Mouse (Mus musculus) heart, embryonic 10.5 days (tissue): ENCODE results near the gene Tuba1a. TPM values are rescaled to one million over a fixed set of nuclear protein-coding genes. Genes with fewer than 3 reads are reported as not detected.
A peak's percentile ranks its signal among the peaks of the same experiment; 100 is the strongest.
"Not testable (repeated sequence)": the region's sequence is repeated elsewhere in the genome, so short reads cannot be mapped to it uniquely, and the experiment has no call there.

Experiments used
- DNase-seq: peaks from one replicate; pipeline ENCODE4 v3.0.0-alpha.2; 2017; ENCODE audit warnings: low spot score
- H3K27ac ChIP-seq: fragments of 300-500 bp; sonication (generic); 2 replicates; pipeline ENCODE4 v1.5.1; 2016; ENCODE audit warnings: mild to moderate bottlenecking
- H3K27me3 ChIP-seq: fragments of 300-500 bp; sonication (generic); 2 replicates; pipeline ENCODE4 v1.6.1; 2016; ENCODE audit warnings: mild to moderate bottlenecking; ENCODE audit not compliant: poor library complexity, insufficient read depth, severe bottlenecking
- H3K36me3 ChIP-seq: fragments of 300-500 bp; sonication (generic); 2 replicates; pipeline ENCODE4 v1.6.1; 2016; ENCODE audit warnings: mild to moderate bottlenecking, moderate library complexity
- H3K4me1 ChIP-seq: fragments of 300-500 bp; sonication (generic); 2 replicates; pipeline ENCODE4 v1.6.1; 2016; ENCODE audit warnings: mild to moderate bottlenecking
- H3K4me3 ChIP-seq: fragments of 300-500 bp; sonication (generic); 2 replicates; pipeline ENCODE4 v1.5.1; 2016; ENCODE audit warnings: mild to moderate bottlenecking, moderate library complexity
- H3K9me3 ChIP-seq: fragments of 300-500 bp; sonication (generic); 2 replicates; pipeline ENCODE4 v1.6.1; 2016; ENCODE audit warnings: mild to moderate bottlenecking, moderate library complexity
- WGBS: fragments of 180-500 bp; shearing (Covaris S2); methylation state at CpG from one replicate; pipeline ENCODE4 v1.1.7; 2016; 5-methylcytosine and 5-hydroxymethylcytosine counted together
- polyA plus RNA-seq: library from polyadenylated mRNA; unstranded; fragments of >200 nt; fragmentation: Nextera tagmentation; extraction: Ambion mirVana; gene quantifications from 2 replicates; pipeline ENCODE4 v1.2.1, GENCODE M21; 2016

Gene Tuba1a
- polyA plus RNA-seq, 1 experiment from 2014 or later = 1,394 TPM

DNA sequence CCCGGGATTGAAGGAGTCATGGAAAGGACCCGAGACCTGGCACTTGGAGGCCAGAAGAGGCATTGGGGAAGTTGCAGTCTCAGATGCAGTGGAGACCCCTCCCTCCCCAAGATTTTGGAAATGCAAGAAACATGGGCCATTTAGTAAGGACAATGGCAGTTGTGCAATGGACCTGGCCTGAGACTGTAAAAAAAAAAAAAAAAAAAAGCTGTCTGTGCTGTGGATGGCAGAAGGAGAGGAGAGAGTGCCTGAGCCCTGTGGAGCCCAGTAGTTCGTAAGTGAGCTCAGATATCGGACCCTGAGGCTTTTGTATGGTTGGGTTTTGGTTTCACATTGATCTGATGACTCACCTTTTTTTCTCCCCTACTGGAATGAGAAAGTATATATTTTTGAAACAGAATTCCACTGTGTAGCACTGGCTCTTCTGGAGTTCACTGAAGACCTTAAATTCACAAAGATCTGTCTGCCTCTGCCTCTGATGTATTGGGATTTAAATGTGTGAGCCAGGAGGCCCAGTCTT, 5.5 kb upstream of the Tuba1a start:
- WGBS = 88% methylated on average over 4 of the region's 4 CpGs
- Histone ChIP-seq H3K4me3 (no peak overlapping the region), H3K27ac (no peak overlapping the region), H3K36me3 (no peaks in the 10 kb centered on the region), H3K4me1 (peaks cover 12% of the 10 kb centered on the region), H3K27me3 (no peaks in the 10 kb centered on the region), H3K9me3 (no peaks in the 10 kb centered on the region)
- DNase-seq = no peak

DNA sequence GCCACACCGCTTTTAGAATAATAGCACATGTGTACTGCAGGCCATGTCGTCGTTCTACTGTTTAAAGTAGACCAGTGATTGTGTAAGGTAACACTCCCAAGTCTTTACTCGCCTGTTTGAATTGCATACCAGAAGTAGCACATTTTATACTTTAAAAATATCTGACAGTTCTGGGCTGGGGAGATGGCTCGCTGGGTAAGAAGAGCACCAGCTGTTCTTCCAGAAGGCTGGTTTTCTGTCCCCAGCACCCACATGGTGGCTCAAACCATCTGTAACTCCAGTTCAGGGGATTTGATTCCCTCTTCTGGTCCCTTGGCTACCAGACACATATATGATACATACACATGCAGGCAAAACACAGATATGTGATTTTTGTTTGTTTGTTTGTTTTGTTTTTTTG, 4.0 kb upstream of the Tuba1a start:
- 85% methylated on average over 5 of the region's 5 CpGs for WGBS
- Histone ChIP-seq H3K4me1 (peaks cover 17% of the 10 kb centered on the region), H3K36me3 (no peaks in the 10 kb centered on the region), H3K27me3 (no peaks in the 10 kb centered on the region), H3K4me3 (no peak overlapping the region), H3K9me3 (no peaks in the 10 kb centered on the region), H3K27ac (no peak overlapping the region)
- no peak for DNase-seq

DNA sequence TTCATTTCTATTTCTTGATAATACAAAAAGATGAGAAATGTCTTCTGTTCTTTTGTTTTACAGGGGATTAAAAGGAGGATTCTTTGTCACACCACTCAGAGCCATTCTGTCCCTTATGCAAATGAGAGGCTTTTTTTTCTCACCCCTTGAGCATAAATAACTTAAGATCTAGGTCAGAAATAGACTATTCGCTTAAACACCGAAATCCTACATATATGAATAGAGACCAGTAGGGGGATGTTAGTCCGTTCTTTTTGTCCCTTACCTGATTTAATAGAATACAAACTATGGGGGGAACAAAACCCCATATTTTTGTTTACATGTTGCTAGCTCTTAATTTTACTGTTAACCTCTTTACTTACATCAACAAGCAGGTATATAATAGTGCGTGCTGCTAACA, 2.5 kb upstream of the Tuba1a start:
- 93% methylated on average over 4 of the region's 4 CpGs for WGBS
- Histone ChIP-seq H3K4me3 (no peak overlapping the region), H3K27ac (no peak overlapping the region), H3K4me1 (peaks cover 22% of the 10 kb centered on the region), H3K9me3 (no peaks in the 10 kb centered on the region), H3K36me3 (peaks cover 5% of the 10 kb centered on the region), H3K27me3 (no peaks in the 10 kb centered on the region)
- DNase-seq = no peak

DNA sequence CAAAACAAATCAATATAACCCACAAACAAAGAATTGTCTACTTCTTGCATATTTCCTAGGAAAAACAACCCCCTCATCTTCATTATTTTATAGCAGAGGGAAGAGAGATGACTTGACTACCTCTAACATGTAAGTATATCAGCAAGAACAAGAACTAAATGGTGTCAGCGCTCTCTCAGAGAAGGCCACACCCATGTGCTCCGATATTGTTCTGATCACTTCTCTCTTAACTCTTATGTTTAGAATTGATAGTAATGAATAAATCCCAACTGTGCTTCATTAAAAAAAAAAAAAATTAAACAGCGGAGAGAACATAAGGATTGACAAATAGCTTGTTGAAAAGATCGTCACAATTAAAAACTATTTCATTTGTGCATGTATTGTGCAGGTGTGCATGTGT, 1.8 kb upstream of the Tuba1a start:
- Histone ChIP-seq H3K27me3 (no peaks in the 10 kb centered on the region), H3K27ac (peak overlapping the region; percentile 91), H3K4me1 (peaks cover 22% of the 10 kb centered on the region), H3K9me3 (no peaks in the 10 kb centered on the region), H3K4me3 (peak overlapping the region; percentile 45; the same call in 1 of the 2 replicates), H3K36me3 (peaks cover 7% of the 10 kb centered on the region)
- DNase-seq = no peak
- WGBS = 82% methylated on average over 4 of the region's 4 CpGs

DNA sequence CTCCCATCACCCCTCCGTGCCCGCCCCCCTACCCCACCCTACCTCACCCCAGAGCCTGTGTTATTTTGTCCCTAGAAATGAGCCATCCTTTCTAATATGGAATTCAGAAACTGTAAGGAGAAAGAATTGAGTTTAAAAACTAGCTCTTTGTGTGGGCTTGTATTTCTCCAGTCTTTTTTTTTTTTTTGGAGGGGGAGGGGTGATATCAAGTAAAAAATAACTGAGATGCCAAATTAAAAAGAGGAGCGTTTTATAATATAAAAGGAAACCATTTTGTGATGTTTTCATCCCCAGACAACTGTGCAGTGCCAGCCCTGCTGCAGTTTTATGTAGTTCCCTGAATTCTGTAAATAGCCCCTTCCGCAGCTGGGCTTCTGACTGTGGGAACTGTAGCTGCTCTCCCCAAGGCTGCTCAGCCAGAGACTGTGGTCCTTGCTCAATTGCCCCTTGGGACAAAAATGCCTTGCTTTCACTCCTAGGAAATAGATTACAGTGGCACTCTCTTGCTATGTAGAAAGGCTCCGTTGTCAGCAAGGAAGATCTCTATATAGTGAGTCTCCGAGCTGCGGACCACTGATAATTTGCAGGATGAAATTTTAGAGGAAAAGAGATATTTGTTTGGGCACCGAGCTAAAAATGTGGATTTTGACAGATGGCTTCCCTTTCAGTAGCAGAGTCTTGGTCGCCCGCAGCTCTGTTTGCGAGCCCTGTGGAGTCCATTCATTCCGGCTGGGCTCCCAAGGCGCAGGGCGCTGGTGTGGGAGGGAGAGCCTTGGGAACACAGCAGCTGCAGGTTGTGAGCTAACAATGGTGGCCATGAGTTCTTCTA, 1.1 kb upstream of the Tuba1a start:
- Histone ChIP-seq H3K4me1 (peaks cover 22% of the 10 kb centered on the region), H3K9me3 (no peaks in the 10 kb centered on the region), H3K36me3 (peaks cover 9% of the 10 kb centered on the region), H3K4me3 (peak overlapping the region; percentile 84), H3K27ac (peak overlapping the region; percentile 91), H3K27me3 (no peaks in the 10 kb centered on the region)
- 24% methylated on average over 14 of the region's 14 CpGs for WGBS
- DNase-seq = no peak

DNA sequence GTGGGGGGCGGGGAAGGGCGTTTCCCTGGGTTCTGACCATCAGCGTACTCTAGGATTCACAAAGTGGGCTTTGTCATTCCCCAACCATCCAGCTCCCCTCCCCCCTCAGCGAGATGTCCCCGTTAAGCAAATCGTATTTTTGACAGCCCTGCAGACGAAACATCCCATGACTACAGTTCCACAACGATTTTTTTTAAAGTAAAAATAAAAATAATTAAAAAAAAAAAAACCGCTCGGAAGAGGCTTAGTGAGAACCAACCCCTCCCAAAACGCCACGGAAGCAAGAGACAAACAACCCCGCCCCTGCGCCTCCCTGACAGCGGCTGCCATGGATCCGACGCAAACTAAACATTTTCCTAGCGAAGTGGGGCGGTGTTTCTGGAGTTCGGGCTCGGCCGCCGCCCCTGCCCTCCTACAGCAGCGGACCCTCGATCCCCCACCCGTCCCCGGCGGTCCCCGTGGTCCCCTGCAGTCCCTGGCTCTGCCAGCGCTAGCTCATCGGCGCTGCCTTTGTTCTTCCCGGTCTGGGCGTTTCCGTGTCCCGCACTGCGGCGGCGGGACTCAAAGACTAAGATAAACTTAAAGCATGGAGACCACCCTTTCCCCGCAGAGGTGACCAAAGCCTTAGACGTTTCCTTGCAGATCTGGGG, 627 bp downstream of the Tuba1a start:
- H3K36me3 ChIP-seq = peaks cover 14% of the 10 kb centered on the region
- DNase-seq = peak; percentile 84

DNA sequence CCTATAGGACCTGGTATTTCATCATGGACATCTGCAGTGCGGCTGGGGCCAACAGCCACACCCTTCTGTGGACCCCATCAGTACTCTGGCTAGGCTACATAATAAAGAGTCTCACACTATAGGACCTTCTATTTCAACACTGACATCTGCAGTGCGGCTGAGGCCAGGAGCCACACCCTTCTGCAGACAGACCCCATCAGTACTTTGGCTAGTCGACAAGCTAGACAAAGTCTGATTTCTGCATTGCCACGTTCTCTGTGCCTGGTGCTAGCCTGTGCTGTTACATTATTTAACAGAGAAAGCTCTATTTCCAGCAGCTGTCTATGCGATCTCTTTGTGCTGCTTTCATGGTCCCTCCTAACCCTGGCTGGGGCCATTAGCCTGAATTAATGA, 1.4 kb downstream of the Tuba1a start:
- peaks cover 14% of the 10 kb centered on the region for H3K36me3 ChIP-seq
- H3K27ac ChIP-seq = peak overlapping the region; percentile 91
- no peaks in the 10 kb centered on the region for H3K9me3 ChIP-seq
- no peaks in the 10 kb centered on the region for H3K27me3 ChIP-seq
- H3K4me1 ChIP-seq = peaks cover 25% of the 10 kb centered on the region
- no peak for DNase-seq
- peak overlapping the region; percentile 84 for H3K4me3 ChIP-seq
- 38% methylated on average over 5 of the region's 5 CpGs for WGBS

More for the DNA sequence above, 627 bp downstream of the Tuba1a start:
- Histone ChIP-seq H3K9me3 (no peaks in the 10 kb centered on the region), H3K27me3 (no peaks in the 10 kb centered on the region), H3K4me1 (peaks cover 24% of the 10 kb centered on the region), H3K27ac (peak overlapping the region; percentile 91), H3K4me3 (peak overlapping the region; percentile 84)
- WGBS = under 1% methylated on average over 41 of the region's 41 CpGs

DNA sequence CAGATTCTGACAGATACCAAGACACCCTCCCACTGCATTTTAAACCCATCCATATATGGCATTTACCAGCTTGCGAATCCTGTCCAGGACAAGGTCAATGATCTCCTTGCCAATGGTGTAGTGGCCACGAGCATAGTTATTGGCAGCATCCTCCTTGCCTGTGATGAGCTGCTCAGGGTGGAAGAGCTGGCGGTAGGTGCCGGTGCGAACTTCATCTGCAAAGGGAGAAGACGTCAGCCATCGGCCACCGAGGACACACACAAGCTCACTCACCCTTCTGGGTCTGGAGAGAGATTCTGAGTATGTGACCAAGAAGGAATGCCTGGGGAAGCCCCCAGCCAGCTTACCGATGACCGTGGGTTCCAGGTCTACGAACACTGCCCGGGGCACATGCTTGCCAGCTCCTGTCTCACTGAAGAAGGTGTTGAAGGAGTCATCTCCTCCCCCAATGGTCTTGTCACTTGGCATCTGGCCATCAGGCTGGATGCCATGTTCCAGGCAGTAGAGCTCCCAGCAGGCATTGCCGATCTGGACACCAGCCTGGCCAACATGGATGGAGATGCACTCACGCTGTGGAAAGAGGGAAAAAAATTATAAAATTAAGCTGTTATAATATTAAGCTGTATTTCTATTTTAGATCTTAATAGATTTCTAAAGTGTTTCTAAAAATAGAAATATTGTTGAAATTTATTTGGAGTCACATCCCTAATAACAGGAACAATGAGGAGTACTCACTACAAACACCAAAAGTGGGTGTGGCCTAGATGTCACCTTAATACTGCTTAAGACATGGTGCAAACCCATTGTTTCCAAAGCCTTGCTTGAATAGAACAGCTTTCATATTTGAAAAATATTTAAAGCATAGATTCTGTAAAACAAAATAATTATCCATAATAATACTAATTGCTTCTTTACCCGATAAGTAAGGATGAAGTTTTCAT, 2.1 kb downstream of the Tuba1a start:
- Histone ChIP-seq H3K36me3 (peaks cover 14% of the 10 kb centered on the region), H3K4me1 (peaks cover 25% of the 10 kb centered on the region), H3K4me3 (peak overlapping the region; percentile 84), H3K27ac (peak overlapping the region; percentile 91; the same call in 1 of the 2 replicates)
- DNase-seq, H3K9me3 ChIP-seq, H3K27me3 ChIP-seq: not testable (repeated sequence)
- 88% methylated on average over 11 of the region's 15 CpGs for WGBS

DNA sequence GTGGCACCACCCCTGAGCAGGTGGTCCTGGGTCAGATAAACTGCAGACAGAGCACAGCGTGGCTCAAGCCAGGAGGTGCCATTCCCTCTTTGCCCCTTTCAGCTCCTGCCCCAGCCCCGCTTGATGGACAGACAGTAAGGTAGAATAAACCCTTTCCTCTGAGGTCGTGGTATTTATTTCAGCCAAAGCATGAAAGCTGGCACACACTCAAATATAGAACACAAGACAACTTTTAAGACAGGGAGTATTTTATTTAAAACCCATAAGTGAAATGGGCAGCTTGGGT, 4.0 kb downstream of the Tuba1a start:
- no peak for DNase-seq
- WGBS = 71% methylated on average over 3 of the region's 3 CpGs
- Histone ChIP-seq H3K27ac (no peak overlapping the region), H3K9me3 (0 out of 2 replicates have a peak, but pooled peaks cover 2% of the 10 kb centered on the region), H3K27me3 (no peaks in the 10 kb centered on the region), H3K4me1 (peaks cover 18% of the 10 kb centered on the region), H3K36me3 (peaks cover 14% of the 10 kb centered on the region), H3K4me3 (no peak overlapping the region)

DNA sequence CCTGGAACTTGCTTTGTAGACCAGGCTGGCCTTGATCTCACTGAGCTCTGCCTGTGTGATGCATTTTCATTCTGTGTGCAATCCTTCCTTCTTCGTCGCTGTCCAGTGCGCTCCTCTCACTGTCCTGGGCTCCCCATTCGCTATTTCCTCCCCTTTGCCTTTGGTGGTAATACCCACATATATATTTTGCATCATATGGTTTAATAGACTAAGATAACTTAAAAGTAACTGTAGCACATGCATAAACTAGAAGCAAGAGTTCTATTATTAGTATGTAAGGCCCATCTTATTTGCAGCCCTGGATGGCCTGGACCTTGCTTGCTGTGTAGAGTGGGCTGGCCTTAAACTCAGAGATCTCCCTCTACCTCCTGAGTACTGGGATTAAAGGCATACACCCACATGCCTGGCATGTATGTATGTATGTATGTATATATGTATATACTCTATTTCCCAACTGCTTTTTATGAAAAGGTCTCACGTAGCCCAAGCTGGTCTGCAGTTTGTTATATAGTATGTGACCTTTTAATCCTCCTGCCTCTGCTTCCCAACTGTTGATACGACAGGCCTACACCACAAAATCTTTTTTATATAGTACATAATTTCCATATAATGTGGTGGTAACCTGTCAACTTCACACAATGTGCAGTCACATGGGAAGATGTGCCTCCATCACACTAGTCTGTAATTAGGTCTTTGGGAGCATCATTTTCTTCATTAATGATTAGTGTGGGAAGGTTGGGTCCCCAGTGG, 4.5 kb downstream of the Tuba1a start:
- WGBS = 79% methylated on average over 6 of the region's 6 CpGs
- no peak for DNase-seq
- H3K36me3 ChIP-seq = peaks cover 14% of the 10 kb centered on the region
- no peak overlapping the region for H3K27ac ChIP-seq
- peaks cover 14% of the 10 kb centered on the region for H3K4me1 ChIP-seq
- no peak overlapping the region for H3K4me3 ChIP-seq
- 0 out of 2 replicates have a peak, but pooled peaks cover 3% of the 10 kb centered on the region for H3K9me3 ChIP-seq
- no peaks in the 10 kb centered on the region for H3K27me3 ChIP-seq

DNA sequence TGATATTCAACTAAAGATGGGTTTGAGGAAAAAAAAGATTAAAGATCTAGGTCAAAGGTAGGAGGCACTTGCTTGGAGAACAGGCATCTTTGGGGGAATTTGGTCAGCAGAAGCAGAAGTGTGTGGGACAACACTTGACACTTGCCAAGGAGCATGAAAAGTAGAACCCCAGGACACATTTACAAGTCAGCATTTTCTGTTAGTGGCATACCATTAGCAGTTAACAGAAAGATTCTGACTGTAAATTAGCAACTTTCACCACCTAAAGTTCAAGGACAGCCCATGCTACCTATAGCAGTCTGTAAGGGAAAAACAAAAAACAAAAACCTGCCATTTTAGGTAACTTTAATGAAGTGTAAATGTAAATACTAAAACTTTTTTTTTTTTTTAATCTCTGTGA, 5.1 kb downstream of the Tuba1a start:
- H3K27me3 ChIP-seq = no peaks in the 10 kb centered on the region
- H3K4me1 ChIP-seq = peaks cover 8% of the 10 kb centered on the region
- 0 out of 2 replicates have a peak, but pooled peaks cover 3% of the 10 kb centered on the region for H3K9me3 ChIP-seq
- no peak overlapping the region for H3K4me3 ChIP-seq
- H3K27ac ChIP-seq = no peak overlapping the region
- DNase-seq = no peak
- peaks cover 14% of the 10 kb centered on the region for H3K36me3 ChIP-seq

DNA sequence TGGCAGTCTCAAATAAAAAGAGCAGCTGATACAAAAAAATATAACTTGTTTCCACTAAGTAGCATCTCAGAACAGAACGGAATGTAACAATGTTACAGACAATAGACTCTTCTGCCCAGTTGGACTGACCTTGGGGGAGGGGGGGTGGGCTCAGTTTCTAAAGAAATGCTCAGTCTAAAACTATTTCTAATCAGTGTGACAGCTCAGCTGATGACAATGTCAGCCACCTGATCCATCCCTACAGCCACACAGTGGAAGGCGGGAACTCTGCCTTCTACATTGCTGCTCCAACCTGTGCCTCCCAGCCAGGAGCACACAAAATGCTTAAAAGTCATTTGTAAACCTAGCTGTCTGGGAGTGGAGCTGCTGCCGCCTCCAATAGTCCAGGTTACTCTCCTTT, 5.6 kb downstream of the Tuba1a start:
- WGBS = 60% methylated on average over 3 of the region's 3 CpGs
- H3K27me3 ChIP-seq = no peaks in the 10 kb centered on the region
- peaks cover 8% of the 10 kb centered on the region for H3K4me1 ChIP-seq
- H3K4me3 ChIP-seq = no peak overlapping the region
- H3K36me3 ChIP-seq = peaks cover 14% of the 10 kb centered on the region
- H3K27ac ChIP-seq = no peak overlapping the region
- no peak for DNase-seq
- H3K9me3 ChIP-seq = 0 out of 2 replicates have a peak, but pooled peaks cover 3% of the 10 kb centered on the region
